Mouse (Mus musculus) brain, embryonic 14.5 days (tissue): ENCODE measurements at regions not wholly inside any gene's neighbourhood (a gene's known extent, or its start where the extent isn't known, plus 50 kb on each side); places are given as distances from the start of the nearest gene placed in this dataset.

Experiments used
- DNase-seq: peaks from one replicate; pipeline ENCODE4 v3.0.0-alpha.2; 2011; ENCODE audit warnings: low read depth
- CTCF ChIP-seq: fragments of 200-500 bp; IDR thresholded peaks from 2 replicates; pipeline ENCODE4 v1.5.1; 2012; ENCODE audit warnings: inconsistent platforms, mild to moderate bottlenecking, moderate library complexity, borderline replicate concordance; ENCODE audit not compliant: insufficient read depth, insufficient read length; ENCODE audit errors: extremely low read depth
- POLR2A ChIP-seq: fragments of 200-500 bp; IDR thresholded peaks from 2 replicates; pipeline ENCODE4 v1.6.1; 2012; ENCODE audit warnings: mild to moderate bottlenecking, inconsistent platforms, borderline replicate concordance; ENCODE audit not compliant: poor library complexity, insufficient read depth, insufficient read length, severe bottlenecking; ENCODE audit errors: extremely low read depth

DNA sequence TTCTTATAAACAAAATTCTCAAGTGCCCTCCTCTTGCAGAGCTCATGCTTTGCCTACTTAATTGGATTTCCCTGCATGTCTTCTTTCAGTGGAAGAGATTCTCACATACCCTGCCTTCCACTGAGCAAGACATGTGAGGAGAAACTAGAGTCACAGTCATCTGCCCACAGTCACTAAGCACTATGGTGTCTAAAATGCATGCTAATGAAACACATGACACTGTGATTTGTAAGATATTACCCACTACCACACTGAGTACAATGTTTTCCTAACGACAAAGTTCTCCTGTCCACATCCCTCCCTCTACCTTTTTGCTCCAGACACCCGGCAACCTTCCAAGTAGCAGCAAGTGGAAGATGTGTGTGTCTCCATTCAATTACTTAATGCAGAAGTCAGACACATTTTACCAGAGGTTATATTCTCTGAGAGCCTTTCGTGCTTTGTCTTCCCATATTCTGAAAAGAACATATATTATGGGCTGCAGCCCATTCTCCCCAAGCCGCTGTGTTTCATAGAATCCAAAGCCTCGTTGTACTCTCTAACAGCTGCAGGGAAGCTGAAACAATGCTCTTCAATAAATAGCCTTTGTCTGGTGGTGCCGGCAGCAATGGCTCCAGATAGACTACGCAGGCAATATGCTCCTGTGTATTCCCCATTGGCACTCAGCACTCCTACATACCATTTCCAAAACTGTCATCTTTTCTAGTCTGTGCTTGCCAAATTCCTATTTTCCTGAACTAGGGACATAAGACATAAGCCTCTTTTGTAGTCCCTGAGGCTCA is 670.7 kb downstream of the Poteg start:
- DNase-seq = peak; percentile 55
- no peak for TF ChIP-seq CTCF
- no peak for TF ChIP-seq POLR2A

- TF ChIP-seq POLR2A (no peak), CTCF (no peak)
- peak; percentile 33 for DNase-seq
These were observed 677.6 kb downstream of the Poteg start for GRCm38 (mm10) chr8:28125021-28125420.

GRCm38 (mm10) chr8:28141916-28142315 is 694.4 kb downstream of the Poteg start:
- DNase-seq = peak; percentile 64
- TF ChIP-seq POLR2A (no peak), CTCF (no peak)

DNA sequence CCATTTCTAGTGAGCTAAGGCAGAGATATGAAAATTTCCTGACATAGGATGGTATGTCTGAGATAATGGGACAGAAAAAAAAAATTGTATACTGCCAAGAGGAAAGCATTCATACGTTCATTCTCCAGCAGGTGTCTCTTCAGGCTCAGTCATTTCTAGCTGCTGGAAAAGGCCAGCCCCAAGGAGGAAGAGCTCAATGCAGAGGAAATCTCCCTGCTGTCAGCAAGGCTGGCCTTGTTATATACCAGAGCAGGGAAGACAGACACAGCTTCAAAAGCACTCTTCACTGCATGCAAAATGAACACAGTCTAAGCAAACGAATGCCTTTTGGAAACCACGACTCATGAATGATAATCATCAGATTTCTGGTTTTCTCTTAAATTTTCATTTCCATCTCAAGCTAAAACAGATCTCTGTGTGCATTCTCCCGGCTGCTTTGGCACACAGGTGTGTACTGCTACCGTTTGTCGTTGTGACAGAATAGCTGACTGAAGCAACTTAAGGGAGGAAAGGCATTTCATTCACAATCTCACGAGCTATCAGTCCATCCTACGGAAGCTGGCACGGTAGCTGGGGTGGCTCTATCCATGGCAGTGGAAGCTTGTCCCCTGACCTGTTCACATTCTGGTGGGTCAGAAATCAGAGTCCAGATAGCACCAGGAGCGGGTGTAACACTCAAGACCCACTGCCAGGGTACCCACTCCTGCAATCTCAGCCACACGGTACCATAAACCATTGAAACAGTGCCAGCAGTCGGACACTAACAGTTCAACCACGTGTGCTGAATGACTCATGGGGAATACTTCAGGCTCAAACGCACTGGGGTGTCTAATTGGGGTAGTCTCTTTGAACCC is 701.4 kb downstream of the Poteg start:
- TF ChIP-seq POLR2A (no peak), CTCF (peak; percentile 56; the same call in 1 of the 2 replicates)
- DNase-seq = peak; percentile 92

DNA sequence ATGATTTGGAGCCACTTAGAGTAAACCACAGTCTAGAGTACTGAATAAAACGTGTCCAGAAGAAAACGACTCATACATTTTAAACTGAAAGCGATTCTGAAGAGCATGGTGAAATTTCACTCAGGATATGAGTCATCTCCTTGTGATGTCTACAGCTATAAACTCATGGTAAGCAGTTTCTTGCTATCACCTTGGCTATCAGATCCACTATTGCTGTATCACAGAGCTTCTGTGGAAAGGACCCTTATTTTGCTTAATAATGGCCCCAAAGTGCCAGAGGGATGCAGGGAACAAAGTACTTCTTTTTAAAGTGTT is 701.9 kb downstream of the Poteg start:
- DNase-seq = no peak
- TF ChIP-seq CTCF (no peak), POLR2A (no peak)

DNA sequence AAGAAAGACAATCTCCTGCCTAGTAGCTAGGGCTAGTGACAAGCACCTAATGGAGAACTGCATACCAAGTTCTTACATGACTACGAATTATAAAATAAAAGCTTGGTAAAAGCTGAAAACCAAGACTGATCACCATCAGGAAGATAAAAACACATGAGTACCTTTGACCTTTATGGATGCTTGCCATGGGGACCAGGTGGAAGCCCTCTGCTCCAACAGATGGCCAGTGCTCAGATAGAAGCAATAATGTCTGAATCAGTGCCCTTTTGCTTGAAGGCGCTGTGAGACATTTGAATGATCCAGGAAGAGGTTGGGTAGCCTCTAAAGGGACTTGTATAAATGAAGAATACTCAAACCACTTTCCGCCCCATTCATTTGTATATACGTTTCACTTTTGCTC is 713.2 kb downstream of the Poteg start:
- DNase-seq = no peak
- no peak for TF ChIP-seq POLR2A
- no peak for TF ChIP-seq CTCF

GRCm38 (mm10) chr8:28168036-28168435 is 720.6 kb downstream of the Poteg start:
- DNase-seq = no peak
- TF ChIP-seq POLR2A (no peak), CTCF (no peak)

DNA sequence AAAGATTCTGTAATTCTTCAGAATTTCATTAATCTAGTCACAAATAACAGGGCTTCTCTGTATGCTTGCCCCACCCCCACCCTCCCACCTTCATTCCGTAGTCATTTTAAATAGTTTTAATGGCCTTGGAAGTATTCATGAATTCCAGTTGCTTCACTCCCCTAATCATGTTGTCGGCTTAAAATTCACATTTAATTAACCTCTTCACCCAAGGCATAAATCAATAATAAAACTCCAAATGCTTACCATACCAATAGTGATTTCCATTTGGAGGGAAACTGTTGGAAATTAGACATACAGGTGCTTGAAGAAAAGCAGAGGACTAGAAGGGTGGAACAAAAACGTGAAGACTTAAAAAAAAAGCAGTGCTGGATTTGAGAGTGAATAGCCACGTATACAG is 724.0 kb downstream of the Poteg start:
- no peak for TF ChIP-seq POLR2A
- no peak for TF ChIP-seq CTCF
- peak; percentile 55 for DNase-seq

DNA sequence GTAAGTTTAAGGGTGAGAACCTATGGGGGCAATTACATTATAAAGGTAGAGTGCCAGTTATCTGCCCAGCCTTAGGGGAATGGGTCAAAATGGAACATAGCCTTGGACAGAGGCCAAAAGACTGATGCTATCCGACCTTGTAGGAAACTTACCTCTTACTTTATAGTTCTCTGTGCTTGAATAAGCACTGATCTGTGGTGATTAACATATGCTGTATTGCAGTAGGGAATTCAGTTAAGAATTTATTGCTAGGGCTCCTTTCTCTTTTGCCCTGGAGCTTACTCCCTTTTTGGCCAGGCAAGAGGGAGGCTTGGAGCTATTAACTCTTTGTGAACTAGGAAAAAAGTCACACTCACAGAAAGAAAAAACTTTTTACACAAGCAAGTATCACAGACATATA is 748.5 kb downstream of the Poteg start:
- TF ChIP-seq CTCF (no peak), POLR2A (no peak)
- DNase-seq = no peak

- TF ChIP-seq CTCF (no peak), POLR2A (no peak)
- peak; percentile 30 for DNase-seq
These were observed 788.1 kb downstream of the Poteg start for GRCm38 (mm10) chr8:28235562-28235961.

DNA sequence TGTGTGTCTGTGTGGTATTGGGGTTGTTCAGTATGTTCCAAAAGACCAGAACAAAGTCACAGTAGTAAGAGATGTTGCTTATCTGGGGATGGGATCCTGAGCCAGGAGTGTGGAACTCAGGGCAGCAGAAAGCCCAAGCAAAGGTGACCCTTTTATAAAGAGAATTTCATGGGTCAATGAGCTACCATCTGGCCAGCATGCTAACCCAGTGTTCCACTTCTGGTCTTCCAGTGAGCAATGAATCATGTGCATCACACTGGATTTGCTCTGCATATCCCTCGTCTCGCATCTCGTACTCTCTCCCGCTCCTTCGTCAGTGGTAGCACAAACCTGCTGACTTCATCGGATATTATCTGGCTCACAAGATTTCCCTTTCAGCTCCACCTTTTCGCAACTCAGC is 791.9 kb downstream of the Poteg start:
- TF ChIP-seq POLR2A = no peak
- TF ChIP-seq CTCF = no peak
- peak; percentile 3 for DNase-seq

- TF ChIP-seq POLR2A (no peak), CTCF (no peak)
- peak; percentile 88 for DNase-seq
These were observed 805.1 kb downstream of the Poteg start for GRCm38 (mm10) chr8:28252399-28253240.

DNA sequence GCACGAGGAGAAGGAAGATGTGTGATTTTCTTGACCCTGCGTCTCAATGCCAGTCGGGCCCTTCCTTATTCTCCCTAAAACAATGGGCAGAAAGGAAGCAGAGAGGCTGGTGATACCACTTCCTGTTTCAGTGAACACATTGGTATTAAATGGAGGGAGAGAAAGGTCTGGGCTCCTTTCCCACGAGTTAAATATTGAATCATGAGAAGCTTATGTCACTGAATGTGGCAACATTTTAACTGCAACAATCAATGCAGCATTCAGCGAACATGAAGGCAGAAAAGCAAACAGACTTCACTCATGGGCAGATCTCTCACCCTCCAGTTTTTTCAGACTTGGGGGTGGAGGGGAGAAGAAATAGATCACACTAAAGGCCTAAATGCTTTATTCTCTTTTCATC is 819.8 kb downstream of the Poteg start:
- DNase-seq = no peak
- TF ChIP-seq POLR2A (no peak), CTCF (no peak)
